Mouse (Mus musculus): ENCODE results near the gene Fblim1. TPM values are rescaled to one million over a fixed set of nuclear protein-coding genes. Genes with fewer than 3 reads are reported as not detected.

Gene Fblim1
- polyA plus RNA-seq, 1 experiment = 9.3 TPM

- H3K27ac ChIP-seq (ENCODE audit: control insufficient read depth, insufficient read depth, low read depth, low read length, poor library complexity) = no peak overlapping the region
- H3K4me1 ChIP-seq (ENCODE audit: control insufficient read depth, insufficient read depth, low read length) = no peaks in the 10 kb centered on the region; the same call in 1 of the 2 replicates
- no peak overlapping the region for H3K4me3 ChIP-seq (replicated peaks; ENCODE audit: control insufficient read depth, low read depth, low read length)
- WGBS = 73% methylated on average over 6 of the region's 6 CpGs
- TF ChIP-seq CTCF (IDR thresholded peaks at IDR 0.05; ENCODE audit: control insufficient read depth, insufficient read depth, low read length) (no peak), POLR2A (IDR thresholded peaks at IDR 0.05; ENCODE audit: borderline replicate concordance, control insufficient read depth, low read depth, low read length) (no peak)
Measured at GRCm38 (mm10) chr4:141600364-141600763, 5.5 kb downstream of the Fblim1 start.

- no peaks in the 10 kb centered on the region for H3K4me1 ChIP-seq (ENCODE audit: control insufficient read depth, insufficient read depth, low read length)
- WGBS = 3% methylated on average over 51 of the region's 57 CpGs
Measured at GRCm38 (mm10) chr4:141599251-141600141, 6.4 kb downstream of the Fblim1 start.

GRCm38 (mm10) chr4:141598894-141599250 lies 7.0 kb downstream of the Fblim1 start:
- Histone ChIP-seq H3K4me3 (replicated peaks; ENCODE audit: control insufficient read depth, low read depth, low read length) (no peak overlapping the region), H3K4me1 (ENCODE audit: control insufficient read depth, insufficient read depth, low read length) (no peaks in the 10 kb centered on the region), H3K27ac (ENCODE audit: control insufficient read depth, insufficient read depth, low read depth, low read length, poor library complexity) (no peak overlapping the region)
- 4% methylated on average over 9 of the region's 9 CpGs for WGBS
- no peak for TF ChIP-seq CTCF (IDR thresholded peaks at IDR 0.05; ENCODE audit: control insufficient read depth, insufficient read depth, low read length)
- TF ChIP-seq POLR2A (IDR thresholded peaks at IDR 0.05; ENCODE audit: borderline replicate concordance, control insufficient read depth, low read depth, low read length) = no peak

More at GRCm38 (mm10) chr4:141599251-141600141, 6.4 kb downstream of the Fblim1 start:
- TF ChIP-seq CTCF (IDR thresholded peaks at IDR 0.05; ENCODE audit: control insufficient read depth, insufficient read depth, low read length) (no peak), POLR2A (IDR thresholded peaks at IDR 0.05; ENCODE audit: borderline replicate concordance, control insufficient read depth, low read depth, low read length) (no peak)
- H3K27ac ChIP-seq (ENCODE audit: control insufficient read depth, insufficient read depth, low read depth, low read length, poor library complexity) = no peak overlapping the region
- H3K4me3 ChIP-seq (replicated peaks; ENCODE audit: control insufficient read depth, low read depth, low read length) = no peak overlapping the region

- TF ChIP-seq CTCF (IDR thresholded peaks at IDR 0.05; ENCODE audit: control insufficient read depth, insufficient read depth, low read length) = no peak
- no peak for TF ChIP-seq POLR2A (IDR thresholded peaks at IDR 0.05; ENCODE audit: borderline replicate concordance, control insufficient read depth, low read depth, low read length)
- 13% methylated on average over 19 of the region's 19 CpGs for WGBS
- no peak overlapping the region for H3K27ac ChIP-seq (ENCODE audit: control insufficient read depth, insufficient read depth, low read depth, low read length, poor library complexity)
- H3K4me1 ChIP-seq (ENCODE audit: control insufficient read depth, insufficient read depth, low read length) = no peaks in the 10 kb centered on the region
- H3K4me3 ChIP-seq (replicated peaks; ENCODE audit: control insufficient read depth, low read depth, low read length) = no peak overlapping the region
Measured at GRCm38 (mm10) chr4:141598199-141598893, 7.5 kb downstream of the Fblim1 start.

- no peak for TF ChIP-seq CTCF (IDR thresholded peaks at IDR 0.05; ENCODE audit: control insufficient read depth, insufficient read depth, low read length)
- TF ChIP-seq POLR2A (IDR thresholded peaks at IDR 0.05; ENCODE audit: borderline replicate concordance, control insufficient read depth, low read depth, low read length) = no peak
- 79% methylated on average over 8 of the region's 8 CpGs for WGBS
Measured at GRCm38 (mm10) chr4:141596700-141597328, 9.1 kb downstream of the Fblim1 start.

GRCm38 (mm10) chr4:141595605-141596268 lies 10.2 kb downstream of the Fblim1 start:
- TF ChIP-seq POLR2A (IDR thresholded peaks at IDR 0.05; ENCODE audit: borderline replicate concordance, control insufficient read depth, low read depth, low read length) = no peak
- TF ChIP-seq CTCF (IDR thresholded peaks at IDR 0.05; ENCODE audit: control insufficient read depth, insufficient read depth, low read length) = 0 out of 2 replicates have a peak, but pooled peaks have one; percentile 11
- no peak overlapping the region for H3K27ac ChIP-seq (ENCODE audit: control insufficient read depth, insufficient read depth, low read depth, low read length, poor library complexity)
- no peaks in the 10 kb centered on the region for H3K4me1 ChIP-seq (ENCODE audit: control insufficient read depth, insufficient read depth, low read length)
- WGBS = 69% methylated on average over 9 of the region's 9 CpGs
- H3K4me3 ChIP-seq (replicated peaks; ENCODE audit: control insufficient read depth, low read depth, low read length) = no peak overlapping the region

More at GRCm38 (mm10) chr4:141596700-141597328, 9.1 kb downstream of the Fblim1 start:
- H3K4me3 ChIP-seq (replicated peaks; ENCODE audit: control insufficient read depth, low read depth, low read length) = no peak overlapping the region
- H3K27ac ChIP-seq (ENCODE audit: control insufficient read depth, insufficient read depth, low read depth, low read length, poor library complexity) = no peak overlapping the region
- H3K4me1 ChIP-seq (ENCODE audit: control insufficient read depth, insufficient read depth, low read length) = no peaks in the 10 kb centered on the region

- WGBS = 83% methylated on average over 11 of the region's 11 CpGs
- Histone ChIP-seq H3K4me3 (replicated peaks; ENCODE audit: control insufficient read depth, low read depth, low read length) (no peak overlapping the region), H3K27ac (ENCODE audit: control insufficient read depth, insufficient read depth, low read depth, low read length, poor library complexity) (no peak overlapping the region), H3K4me1 (ENCODE audit: control insufficient read depth, insufficient read depth, low read length) (no peaks in the 10 kb centered on the region)
- TF ChIP-seq CTCF (IDR thresholded peaks at IDR 0.05; ENCODE audit: control insufficient read depth, insufficient read depth, low read length) = no peak
Measured at GRCm38 (mm10) chr4:141595138-141595537, 10.8 kb downstream of the Fblim1 start.

Data from bone marrow, adult 2 months (tissue).